Comparison of ENCODE assay signal across 8 mouse cellular contexts in the genomic region with DNA sequence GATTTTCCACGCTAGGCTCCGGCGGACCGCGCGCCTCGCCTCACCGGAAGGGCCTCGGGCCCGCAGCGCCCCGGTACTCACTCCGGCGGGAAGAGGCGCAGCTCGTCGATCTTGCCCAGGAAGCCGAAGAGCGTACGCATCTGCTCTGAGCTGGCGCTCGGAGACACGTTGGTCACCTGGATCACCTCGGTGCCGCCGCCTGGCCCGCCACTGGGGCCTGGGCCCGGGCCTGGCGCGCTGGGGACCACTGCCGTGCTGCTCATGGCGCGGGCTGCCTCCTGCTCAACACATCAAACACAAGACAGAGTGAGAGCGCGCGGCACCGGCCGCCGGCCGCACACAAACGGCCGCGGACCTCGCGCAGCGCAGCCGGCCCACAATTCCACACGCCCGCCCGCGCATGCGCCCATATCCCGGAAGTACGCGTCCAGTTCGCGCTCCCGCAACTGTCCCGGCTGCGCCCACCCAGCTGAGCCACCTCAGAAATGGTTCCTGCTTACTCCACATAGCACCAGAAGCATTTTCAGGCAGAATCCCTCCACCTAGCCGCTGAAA. TPM values are rescaled to one million over a fixed set of nuclear protein-coding genes. Genes with fewer than 3 reads are reported as not detected.
DNase-seq lines count a peak whose midpoint lies in the region; ATAC-seq lines count a peak whose summit lies in the region.

No protein-coding gene starts in this region.

- ATAC-seq in heart, embryonic 14.5 days (ENCODE audit: insufficient number of reproducible peaks, insufficient read depth, low FRiP score, low read depth): peak; percentile 84
- peak; percentile 89 for ATAC-seq in liver, embryonic 12.5 days

- H3K27ac ChIP-seq in heart, embryonic 14.5 days (replicated peaks in 1 of 2; ENCODE audit: control insufficient read depth in 1 of 2, insufficient read depth in 1 of 2, low read depth in 2 of 2, low read length in 2 of 2): peak overlapping the region; percentile 96 to 98
- H3K27ac ChIP-seq in liver, embryonic 12.5 days: peak overlapping the region; percentile 100

- peaks cover 3 to 27% of the 10 kb centered on the region in 2 experiments; a peak in 3 of 4 replicates for H3K4me1 ChIP-seq in heart, embryonic 14.5 days (ENCODE audit: control insufficient read depth in 2 of 2, insufficient read depth in 2 of 2, low read length in 2 of 2)
- H3K4me1 ChIP-seq in liver, embryonic 12.5 days: peaks cover 56% of the 10 kb centered on the region

- H3K27me3 ChIP-seq in heart, embryonic 14.5 days (ENCODE audit: control insufficient read depth, insufficient read depth, low read length): no peaks in the 10 kb centered on the region
- H3K27me3 ChIP-seq in liver, embryonic 12.5 days (replicated peaks): no peaks in the 10 kb centered on the region
- no peaks in the 10 kb centered on the region for H3K27me3 ChIP-seq in splenic B cell, adult 2 months (ENCODE audit: control insufficient read depth, insufficient read depth, low read length, poor library complexity, severe bottlenecking)

- peak; percentile 88 for DNase-seq in CD8-positive naive resting alpha-beta T cell, adult 2 months (ENCODE audit: low read depth in 2 of 2, low spot score in 2 of 2)
- DNase-seq in c-Kit-negative CD71-positive TER-119-positive erythroid progenitor cells, embryonic 14.5 days (ENCODE audit: low read depth, low spot score): peak; percentile 78
- DNase-seq in fibroblast of lung, adult 2 months (ENCODE audit: low read depth): peak; percentile 59
- peak; percentile 96 for DNase-seq in kidney, postnatal 10 days
- peak; percentile 93 for DNase-seq in naive thymus-derived CD4-positive, alpha-beta T cell, adult 2 months (ENCODE audit: low read depth)
- peak; percentile 94 for DNase-seq in splenic B cell, adult 2 months (ENCODE audit: low read depth, low spot score)

- H3K9ac ChIP-seq in heart, embryonic 14.5 days (ENCODE audit: low read length): peak overlapping the region; percentile 97
- H3K9ac ChIP-seq in liver, embryonic 12.5 days: peak overlapping the region; percentile 97

- peak overlapping the region; percentile 91 for H3K4me2 ChIP-seq in heart, embryonic 14.5 days (ENCODE audit: low read length)
- peak overlapping the region; percentile 86 for H3K4me2 ChIP-seq in liver, embryonic 12.5 days

- H3K36me3 ChIP-seq in heart, embryonic 14.5 days (ENCODE audit: control insufficient read depth, insufficient read depth, low read length): peaks cover 19% of the 10 kb centered on the region
- peaks cover 21% of the 10 kb centered on the region for H3K36me3 ChIP-seq in liver, embryonic 12.5 days
- peaks cover 3% of the 10 kb centered on the region; the same call in 1 of the 2 replicates for H3K36me3 ChIP-seq in splenic B cell, adult 2 months (ENCODE audit: control insufficient read depth, insufficient read depth, low read length, poor library complexity, severe bottlenecking)

- H3K4me3 ChIP-seq in heart, embryonic 14.5 days (ENCODE audit: control insufficient read depth in 1 of 2, insufficient read depth in 1 of 2, low read depth in 1 of 2, low read length in 2 of 2): peak overlapping the region; percentile 85 to 99
- peak overlapping the region; percentile 90 for H3K4me3 ChIP-seq in liver, embryonic 12.5 days

- H3K9me3 ChIP-seq in heart, embryonic 14.5 days (ENCODE audit: control insufficient read depth, low read length): no peaks in the 10 kb centered on the region
- H3K9me3 ChIP-seq in liver, embryonic 12.5 days (replicated peaks): no peaks in the 10 kb centered on the region

- under 1% methylated on average over 61 of the region's 61 CpGs for whole genome bisulfite sequencing in heart, embryonic 14.5 days
- WGBS in liver, embryonic 12.5 days (ENCODE audit: insufficient replicate concordance): 0% methylated on average over 61 of the region's 61 CpGs

RNA-seq across cellular contexts. Expression of a gene that starts 5.0 kb away (rescaled TPM):
- 169 and 182 TPM in 2 replicates for polyA plus RNA-seq in heart, embryonic 14.5 days (2014; fragmentation: Nextera tagmentation; extraction: Ambion mirVana)
- polyA plus RNA-seq in liver, embryonic 12.5 days (2016; fragmentation: Nextera tagmentation; extraction: Ambion mirVana): 173 and 185 TPM in 2 replicates

RNA-seq across cellular contexts. Expression of a gene that starts 5.0 kb away (rescaled TPM):
- polyA plus RNA-seq in heart, embryonic 14.5 days (2014; fragmentation: Nextera tagmentation; extraction: Ambion mirVana): 40.8 and 41.5 TPM in 2 replicates
- 39.1 and 41.4 TPM in 2 replicates for polyA plus RNA-seq in liver, embryonic 12.5 days (2016; fragmentation: Nextera tagmentation; extraction: Ambion mirVana)

Comparison
In these comparisons a context has a peak if more than half of its experiments do, and no peak if none do; other contexts are left out.
1. Peak in every context shown above with its lines: DNase-seq, ATAC-seq, H3K4me3 ChIP-seq and H3K27ac ChIP-seq.